Mouse (Mus musculus): ENCODE measurements at regions not wholly inside any gene's neighbourhood (a gene's known extent, or its start where the extent isn't known, plus 50 kb on each side); places are given as distances from the start of the nearest gene placed in this dataset.

DNA sequence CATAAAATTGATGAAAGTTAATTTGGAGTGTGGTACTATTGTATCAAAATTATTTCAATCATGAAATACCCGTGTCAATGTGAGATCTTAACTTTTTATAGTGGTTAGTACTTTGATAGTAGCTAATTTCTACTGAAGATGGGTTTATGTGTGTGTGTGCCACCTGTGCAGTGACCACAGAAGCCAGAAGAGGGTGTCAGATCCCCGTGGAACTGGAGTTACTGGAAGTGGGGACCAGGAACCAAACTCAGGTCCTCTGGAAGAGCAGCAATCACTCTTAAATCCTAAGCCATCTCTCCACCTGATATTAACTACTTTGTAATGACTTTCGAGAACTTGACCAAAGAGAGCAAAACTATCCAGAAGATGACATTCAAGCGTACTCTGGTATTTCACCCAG is 517.4 kb downstream of the Defb40 start:
- TF ChIP-seq POLR2A (IDR thresholded peaks at IDR 0.05; ENCODE audit: borderline replicate concordance, extremely low read depth, low read depth, low read length) = no peak
- TF ChIP-seq CTCF (IDR thresholded peaks at IDR 0.05; ENCODE audit: insufficient read depth, low read length) = no peak
